Mouse (Mus musculus) WW6 (cell line): ENCODE results near the gene Kcnq1.

Experiments
- DNase-seq: peaks from one replicate; pipeline ENCODE4 v3.0.0-alpha.2; 2013; ENCODE audit warnings: low read depth, low spot score

The Kcnq1 gene

GRCm38 (mm10) chr7:143310847-143311246, 204.7 kb downstream of the Kcnq1 start:
- no peak for DNase-seq

- DNase-seq, result no peak
These were observed 205.3 kb downstream of the Kcnq1 start for GRCm38 (mm10) chr7:143311471-143311870.

- no peak for DNase-seq
These were observed 207.6 kb downstream of the Kcnq1 start for GRCm38 (mm10) chr7:143313572-143314319.

- DNase-seq, result no peak
These were observed 212.3 kb downstream of the Kcnq1 start for GRCm38 (mm10) chr7:143318512-143318911.

GRCm38 (mm10) chr7:143320367-143320766, 214.2 kb downstream of the Kcnq1 start:
- DNase-seq, result no peak

- no peak for DNase-seq
These were observed 218.9 kb downstream of the Kcnq1 start for GRCm38 (mm10) chr7:143325051-143325450.

- DNase-seq, result no peak
These were observed 222.2 kb downstream of the Kcnq1 start for GRCm38 (mm10) chr7:143328185-143328915.

GRCm38 (mm10) chr7:143329110-143329810, 223.1 kb downstream of the Kcnq1 start:
- no peak for DNase-seq

- no peak for DNase-seq
These were observed 226.9 kb downstream of the Kcnq1 start for GRCm38 (mm10) chr7:143333040-143333439.

- DNase-seq, result no peak
These were observed 227.4 kb downstream of the Kcnq1 start for GRCm38 (mm10) chr7:143333604-143334003.

GRCm38 (mm10) chr7:143338690-143339089, 232.5 kb downstream of the Kcnq1 start:
- no peak for DNase-seq

GRCm38 (mm10) chr7:143340601-143341281, 234.6 kb downstream of the Kcnq1 start:
- DNase-seq, result no peak

GRCm38 (mm10) chr7:143341301-143341980, 235.3 kb downstream of the Kcnq1 start:
- no peak for DNase-seq

- DNase-seq, result no peak
These were observed 237.7 kb downstream of the Kcnq1 start for GRCm38 (mm10) chr7:143343781-143344306.

- DNase-seq, result no peak
These were observed 243.1 kb downstream of the Kcnq1 start for GRCm38 (mm10) chr7:143349287-143349686.

- DNase-seq, result no peak
These were observed 243.7 kb downstream of the Kcnq1 start for GRCm38 (mm10) chr7:143349848-143350247.

GRCm38 (mm10) chr7:143355831-143356230, 249.7 kb downstream of the Kcnq1 start:
- no peak for DNase-seq

- no peak for DNase-seq
These were observed 250.9 kb downstream of the Kcnq1 start for GRCm38 (mm10) chr7:143357109-143357508.

- DNase-seq, result no peak
These were observed 251.7 kb downstream of the Kcnq1 start for GRCm38 (mm10) chr7:143357831-143358230.

GRCm38 (mm10) chr7:143359762-143360161, 253.6 kb downstream of the Kcnq1 start:
- DNase-seq, result no peak

GRCm38 (mm10) chr7:143360776-143361175, 254.6 kb downstream of the Kcnq1 start:
- DNase-seq, result no peak
